Mouse (Mus musculus): ENCODE measurements around the gene Adrm1.
A peak's percentile ranks its signal among the peaks of the same experiment; 100 is the strongest.

Adrm1 gene

DNA sequence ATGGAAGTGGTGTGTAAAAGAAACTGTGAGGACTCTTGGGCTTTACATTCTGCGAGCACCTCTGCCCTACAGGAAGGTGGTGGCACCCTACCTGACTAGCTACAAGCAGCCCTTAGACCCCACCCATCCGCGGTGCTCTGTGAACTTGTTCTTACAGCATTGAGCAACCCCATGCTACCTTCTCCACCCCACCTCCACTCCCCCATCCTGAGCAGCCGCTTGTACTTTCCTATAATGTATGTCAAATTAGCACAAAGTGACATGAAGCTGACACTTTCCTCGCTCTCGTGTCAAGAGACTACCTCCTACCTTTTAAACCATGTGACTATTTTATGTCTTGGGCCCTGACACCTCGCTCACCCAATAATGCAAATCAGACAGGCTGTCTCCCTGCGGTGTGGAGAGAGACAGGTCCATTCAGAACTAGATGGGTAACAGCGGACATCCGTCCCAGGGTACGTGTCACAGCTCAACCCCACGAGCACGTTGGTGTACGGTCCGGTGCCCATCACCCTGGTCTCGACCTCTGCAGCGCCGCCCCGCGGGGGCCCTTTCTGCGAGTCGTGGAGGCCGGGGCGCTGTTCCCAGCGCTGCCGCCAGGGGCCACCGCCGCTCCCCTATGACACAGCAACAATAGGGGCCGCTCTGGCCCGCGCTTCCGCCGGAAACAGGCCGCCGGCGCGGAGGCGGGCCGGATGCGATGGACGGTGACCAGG lies at the start of gene Adrm1:
TSS of gene Adrm1 (plus strand) at position 680 of the 716 bp plus-strand sequence.
- peak; percentile 95 to 100 for DNase-seq

GRCm38 (mm10) chr2:180124192-180124591 lies 47.1 kb upstream of the Adrm1 start:
- DNase-seq, result no peak

GRCm38 (mm10) chr2:180126195-180126594 lies 45.1 kb upstream of the Adrm1 start:
- DNase-seq, result peak; percentile 29 to 37

DNA sequence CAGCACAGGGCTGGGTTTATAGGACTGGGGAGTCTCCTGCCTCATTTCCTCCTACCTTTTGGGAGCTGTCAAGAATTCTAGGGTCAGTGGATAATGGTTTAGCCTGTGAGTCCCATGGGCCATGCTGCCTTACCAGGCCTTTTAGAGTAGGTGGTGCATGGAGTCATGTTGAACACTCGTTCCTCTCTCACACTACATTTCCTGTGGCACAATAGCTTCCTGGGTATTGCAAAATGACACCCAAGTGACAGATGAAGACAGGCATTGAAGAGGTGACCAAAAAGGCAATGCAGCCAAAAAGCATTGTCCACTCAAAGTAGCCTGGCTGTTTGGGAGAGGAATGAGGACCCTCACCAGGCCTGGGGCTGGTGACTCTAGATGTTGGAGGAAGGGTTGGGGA lies 43.6 kb upstream of the Adrm1 start:
- no peak for DNase-seq

GRCm38 (mm10) chr2:180133231-180133630 lies 38.1 kb upstream of the Adrm1 start:
- DNase-seq, result no peak

DNA sequence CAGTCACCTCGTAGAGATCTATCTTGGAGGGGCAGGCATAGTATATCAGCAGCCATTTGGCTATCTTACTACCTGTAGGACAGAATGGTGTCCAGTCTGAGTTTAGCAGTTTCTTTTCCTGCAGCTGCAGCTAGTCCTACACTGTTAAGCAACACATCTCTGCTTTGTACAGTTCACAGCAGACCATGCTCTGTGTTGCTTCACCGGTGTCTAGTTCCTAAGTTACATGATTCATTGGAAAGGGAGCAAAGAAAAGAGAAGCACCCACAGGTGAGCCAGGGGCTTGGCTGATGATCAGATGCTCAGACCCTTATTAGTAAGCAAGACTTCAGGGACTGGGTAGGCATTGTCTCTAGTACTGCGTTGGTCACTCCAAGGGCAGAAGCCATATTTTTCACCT lies 37.4 kb upstream of the Adrm1 start:
- DNase-seq, result no peak

DNA sequence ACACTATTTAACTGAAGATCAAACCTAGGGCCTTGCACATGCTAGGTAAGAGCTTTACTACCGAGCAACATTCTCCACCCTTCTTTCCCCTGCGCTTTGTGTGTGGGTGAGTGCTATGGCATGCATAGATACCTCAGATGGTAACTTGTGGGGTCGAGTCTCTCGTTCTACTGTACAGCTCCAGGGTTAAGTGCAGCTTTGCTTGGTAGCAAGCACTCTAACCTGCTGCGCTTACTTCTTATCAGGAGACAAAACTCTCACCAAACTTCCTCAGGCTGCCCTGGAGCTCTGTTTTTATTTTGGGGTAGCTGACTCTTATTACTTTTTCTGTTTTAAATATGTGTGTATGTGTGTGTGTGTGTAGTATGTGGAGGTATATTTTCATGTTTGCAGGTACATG lies 35.9 kb upstream of the Adrm1 start:
- DNase-seq, result no peak

- DNase-seq, result peak; percentile 64 to 76
These were observed 25.2 kb upstream of the Adrm1 start for GRCm38 (mm10) chr2:180146091-180146490.

GRCm38 (mm10) chr2:180147379-180147778 lies 23.9 kb upstream of the Adrm1 start:
- DNase-seq, result peak; percentile 42 to 51

GRCm38 (mm10) chr2:180148551-180148950 lies 22.7 kb upstream of the Adrm1 start:
- peak; percentile 55 to 61 for DNase-seq

- peak; percentile 49 to 50 for DNase-seq
These were observed 16.5 kb upstream of the Adrm1 start for GRCm38 (mm10) chr2:180154796-180155195.

GRCm38 (mm10) chr2:180158627-180159026 lies 12.7 kb upstream of the Adrm1 start:
- DNase-seq, result no peak

DNA sequence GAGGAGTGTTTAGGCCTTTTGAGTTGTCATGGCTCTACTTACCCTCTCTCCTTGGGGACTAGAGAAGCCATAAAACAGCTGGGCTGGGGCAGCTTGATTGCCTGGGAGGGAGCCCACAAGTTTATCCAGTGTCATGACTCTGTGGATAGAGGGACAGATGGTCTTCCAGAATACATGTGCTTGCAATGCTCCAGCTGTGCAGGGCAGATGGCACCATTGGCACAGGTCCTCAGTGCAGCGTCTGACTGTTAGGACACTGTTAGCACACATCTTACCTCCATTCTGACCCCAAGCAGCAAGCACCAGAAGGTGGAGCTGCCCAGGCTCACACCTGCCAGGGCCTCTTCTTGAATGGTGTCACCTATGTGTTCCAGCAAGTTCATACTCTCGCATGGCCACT lies 5.4 kb upstream of the Adrm1 start:
- no peak for DNase-seq

DNA sequence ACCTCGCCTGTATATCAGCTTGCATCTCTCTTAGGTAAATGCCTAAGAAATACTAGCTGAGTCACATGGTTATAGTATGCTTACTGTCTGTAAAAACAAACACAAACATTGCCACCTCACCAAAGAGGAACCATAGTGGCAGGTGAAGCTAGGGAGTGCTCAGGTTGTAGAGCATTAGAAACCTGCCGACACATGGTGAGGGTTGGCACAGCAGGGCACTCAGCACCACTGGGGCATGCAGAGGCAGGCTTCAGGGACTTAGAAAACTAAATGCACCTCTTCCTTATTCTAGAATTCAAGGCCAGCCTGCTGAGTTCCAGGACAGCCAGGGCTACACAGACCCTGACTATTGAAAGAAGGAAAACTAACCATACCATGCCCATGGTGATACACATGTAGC lies 4.4 kb upstream of the Adrm1 start:
- no peak for DNase-seq

DNA sequence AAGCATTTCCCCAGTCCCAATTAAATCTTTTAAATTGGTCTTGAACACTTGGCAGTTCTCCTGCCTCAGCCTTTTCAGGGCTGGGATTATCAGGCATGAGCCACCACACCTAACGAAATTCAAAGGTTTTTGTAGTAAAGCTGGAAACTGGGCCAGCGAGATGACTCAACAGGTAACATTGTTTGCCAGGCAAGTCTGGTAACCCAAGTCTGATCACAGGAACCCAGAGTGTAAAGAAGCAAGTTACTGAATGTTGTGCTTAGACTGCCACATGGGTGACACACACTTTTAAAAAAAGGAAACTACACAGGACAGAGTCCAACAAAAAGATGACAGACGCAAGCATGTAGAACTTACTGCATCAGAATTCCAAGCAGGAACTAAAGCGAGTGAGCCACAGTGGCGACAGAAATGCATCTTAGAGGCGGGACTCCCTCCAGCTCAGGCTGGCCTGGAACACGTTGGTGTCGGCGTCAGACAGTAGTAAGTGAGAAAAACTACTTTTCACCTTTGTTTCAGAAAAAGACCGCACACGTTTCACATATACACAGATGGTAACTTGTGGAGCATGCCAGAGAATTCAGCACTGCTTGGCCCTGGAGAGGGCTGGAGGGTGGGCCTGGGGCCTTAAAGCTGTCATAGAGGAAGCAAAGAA lies 1.0 kb upstream of the Adrm1 start:
- DNase-seq, result no peak

GRCm38 (mm10) chr2:180171522-180172070 lies 311 bp downstream of the Adrm1 start:
- no peak for DNase-seq

DNA sequence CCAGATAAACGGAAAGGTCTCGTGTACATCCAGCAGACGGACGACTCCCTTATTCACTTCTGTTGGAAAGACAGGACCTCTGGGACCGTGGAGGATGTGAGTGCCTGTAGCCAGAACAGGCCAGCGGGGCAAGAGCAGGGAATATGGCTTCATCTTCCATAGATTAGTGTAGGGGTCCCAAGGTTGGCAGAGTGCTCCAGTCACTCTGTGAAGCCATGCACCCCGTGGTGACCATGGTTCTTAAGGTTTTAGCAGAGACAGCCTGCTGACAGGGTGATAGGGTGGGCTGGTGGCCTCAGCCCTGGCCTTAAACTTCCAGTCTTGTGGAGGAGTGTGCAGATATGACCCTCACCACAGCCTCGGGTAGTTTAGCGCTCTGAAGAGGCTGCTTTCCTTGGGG lies 867 bp downstream of the Adrm1 start:
- DNase-seq, result no peak

DNA sequence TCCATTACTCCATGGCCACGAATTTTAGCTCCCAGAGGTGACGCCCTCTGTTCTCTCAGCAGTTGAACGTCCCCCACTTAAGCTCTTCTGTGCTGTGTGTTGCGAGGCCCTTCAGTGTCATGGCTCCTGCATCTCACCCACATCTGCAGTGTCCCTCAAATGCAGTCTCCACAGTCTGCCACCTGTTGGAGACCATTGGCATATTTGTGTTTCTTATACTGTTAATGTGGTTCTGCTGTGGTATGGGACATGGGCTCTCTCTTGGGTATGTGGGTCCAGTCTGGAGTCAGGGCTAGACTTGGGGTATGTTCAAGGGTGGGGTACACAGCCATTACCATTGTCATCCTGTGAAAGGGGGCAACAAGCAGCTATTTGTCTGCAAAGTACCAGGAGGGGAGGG lies 1.9 kb downstream of the Adrm1 start:
- DNase-seq, result no peak

GRCm38 (mm10) chr2:180173711-180174110 lies 2.4 kb downstream of the Adrm1 start:
- peak; percentile 37 to 42 for DNase-seq

DNA sequence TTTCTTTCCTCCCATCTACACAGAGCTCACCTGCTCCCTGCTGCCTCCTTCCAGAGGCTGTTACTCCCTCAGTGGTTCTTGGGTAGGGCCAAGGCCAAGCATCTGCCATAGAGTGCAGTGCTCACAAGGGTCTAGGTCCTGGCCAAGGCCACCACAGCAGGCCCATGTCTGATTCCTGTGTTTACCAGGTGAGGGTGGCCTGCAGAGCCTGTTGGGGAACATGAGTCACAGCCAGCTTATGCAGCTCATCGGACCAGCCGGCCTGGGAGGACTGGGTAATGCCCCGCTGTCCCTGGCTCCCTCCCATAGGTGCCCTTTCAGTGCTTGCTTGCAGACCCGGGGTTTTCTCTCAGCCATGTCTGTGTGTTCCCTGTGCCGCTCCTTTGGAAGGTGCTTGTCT lies 2.8 kb downstream of the Adrm1 start:
- DNase-seq, result no peak

DNA sequence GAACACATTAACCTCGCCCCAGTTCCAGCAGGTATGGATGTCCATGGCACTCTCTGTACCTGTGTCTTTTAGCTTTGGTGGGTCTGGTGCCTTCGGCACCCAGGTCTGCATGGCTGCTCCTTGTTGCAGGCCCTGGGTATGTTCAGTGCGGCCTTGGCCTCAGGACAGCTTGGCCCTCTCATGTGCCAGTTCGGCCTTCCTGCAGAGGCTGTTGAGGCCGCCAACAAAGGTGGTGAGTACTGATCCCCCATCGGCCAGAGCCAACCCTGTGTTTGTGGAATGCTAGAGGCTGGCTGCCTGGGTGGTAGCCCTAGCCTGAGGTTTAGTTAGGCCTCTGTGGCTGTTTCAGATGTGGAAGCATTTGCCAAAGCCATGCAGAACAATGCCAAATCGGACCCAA lies 4.4 kb downstream of the Adrm1 start:
- DNase-seq, result no peak

GRCm38 (mm10) chr2:180181542-180181941 lies 10.3 kb downstream of the Adrm1 start:
- DNase-seq, result no peak

DNA sequence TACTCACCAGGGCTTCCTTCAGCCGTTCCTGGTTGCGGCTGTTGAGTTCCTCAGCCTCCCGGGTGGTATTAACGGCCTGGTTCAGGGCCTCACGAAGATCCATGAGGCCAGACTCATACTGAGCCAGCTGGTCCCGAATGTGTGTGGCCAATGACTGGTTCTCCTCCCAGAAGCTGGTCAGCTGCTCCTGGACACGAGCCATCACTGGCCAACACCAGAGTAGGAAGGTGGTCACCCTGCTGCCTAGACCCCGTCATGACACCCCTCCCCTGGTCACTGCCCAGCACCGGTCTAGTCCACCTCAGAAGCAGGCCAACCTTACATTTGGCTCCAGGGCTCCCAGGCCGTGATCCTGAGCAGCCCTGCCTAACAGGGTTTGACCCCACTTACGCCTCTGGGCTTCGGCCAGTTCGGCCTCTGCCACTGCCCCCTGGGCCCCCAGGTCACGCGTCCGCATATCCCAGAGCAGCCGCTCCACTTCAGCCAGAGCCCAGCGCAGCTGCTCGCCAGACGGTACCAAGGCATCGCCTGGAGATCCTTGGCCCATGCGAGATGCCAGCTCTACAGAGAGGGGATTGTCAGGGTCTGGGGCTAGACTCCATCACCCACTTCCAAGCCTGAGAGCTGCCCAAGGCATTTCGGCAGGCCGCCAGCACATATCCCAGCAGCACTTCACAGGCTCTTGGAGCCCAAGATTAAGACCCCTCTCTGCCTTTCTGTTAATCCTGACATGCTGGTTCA lies 12.9 kb downstream of the Adrm1 start:
- DNase-seq, result no peak

GRCm38 (mm10) chr2:180184752-180185109 lies 13.4 kb downstream of the Adrm1 start:
- no peak for DNase-seq
